Mouse (Mus musculus) subcutaneous adipose tissue, adult 2 months (tissue): ENCODE data around the gene Enpp1. TPM values are rescaled to one million over a fixed set of nuclear protein-coding genes. Genes with fewer than 3 reads are reported as not detected.

Experiments
- polyA plus RNA-seq: library from polyadenylated mRNA; depleted of rRNA; stranded (reverse); fragments of >200 nt; gene quantifications from 2 replicates; pipeline ENCODE4 v1.2.3, GENCODE M21; 2012; ENCODE audit warnings: low replicate concordance; rRNA removed

Enpp1 gene
- 0.97 and 4.8 TPM in 2 replicates for polyA plus RNA-seq

DNA sequence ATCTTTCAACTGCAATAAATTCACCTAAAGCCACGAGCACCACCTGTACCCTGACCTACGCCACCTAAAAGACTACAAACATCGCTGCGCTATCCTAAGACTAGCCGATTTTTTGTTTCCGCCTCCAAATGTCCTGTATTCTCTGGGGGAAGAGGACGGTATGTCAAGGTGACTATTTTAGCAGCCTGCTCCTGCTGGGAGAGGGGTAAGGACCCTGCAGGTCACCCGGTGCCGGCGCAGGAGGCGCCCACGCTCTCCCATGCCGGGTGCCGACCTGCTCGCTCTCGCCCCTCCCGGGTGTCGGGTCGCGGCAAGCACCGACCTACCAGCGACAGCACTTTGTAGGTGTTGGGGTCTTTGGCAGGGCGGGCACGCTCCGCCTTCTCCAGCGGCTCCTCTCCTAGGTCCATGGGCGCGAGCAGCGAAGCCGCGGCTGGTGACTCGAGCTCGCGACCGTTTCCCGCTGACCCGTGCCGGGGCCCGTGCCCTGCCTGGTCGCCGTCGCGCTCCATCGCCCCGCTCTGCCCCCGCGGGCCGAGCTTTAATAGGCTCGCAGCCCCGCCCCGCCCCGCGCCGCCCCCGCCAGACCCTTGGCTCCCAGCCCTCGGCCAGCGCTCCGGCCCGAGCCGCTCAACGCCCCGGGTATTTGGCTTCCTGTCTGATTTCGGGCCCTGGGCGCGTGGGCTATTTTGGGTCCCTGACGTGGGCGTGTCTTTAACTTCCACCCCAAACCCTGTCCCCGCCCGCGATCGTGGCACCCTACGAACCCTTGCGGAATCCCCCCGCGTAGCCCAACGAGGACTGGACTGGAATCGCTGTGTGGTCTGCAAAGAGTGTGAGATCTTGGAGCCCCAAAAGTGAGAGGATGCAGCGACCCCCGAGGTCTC, at the start of gene Enpp1:
Enpp1 (minus strand) TSS at position 680 of the 887 bp plus-strand sequence.

DNA sequence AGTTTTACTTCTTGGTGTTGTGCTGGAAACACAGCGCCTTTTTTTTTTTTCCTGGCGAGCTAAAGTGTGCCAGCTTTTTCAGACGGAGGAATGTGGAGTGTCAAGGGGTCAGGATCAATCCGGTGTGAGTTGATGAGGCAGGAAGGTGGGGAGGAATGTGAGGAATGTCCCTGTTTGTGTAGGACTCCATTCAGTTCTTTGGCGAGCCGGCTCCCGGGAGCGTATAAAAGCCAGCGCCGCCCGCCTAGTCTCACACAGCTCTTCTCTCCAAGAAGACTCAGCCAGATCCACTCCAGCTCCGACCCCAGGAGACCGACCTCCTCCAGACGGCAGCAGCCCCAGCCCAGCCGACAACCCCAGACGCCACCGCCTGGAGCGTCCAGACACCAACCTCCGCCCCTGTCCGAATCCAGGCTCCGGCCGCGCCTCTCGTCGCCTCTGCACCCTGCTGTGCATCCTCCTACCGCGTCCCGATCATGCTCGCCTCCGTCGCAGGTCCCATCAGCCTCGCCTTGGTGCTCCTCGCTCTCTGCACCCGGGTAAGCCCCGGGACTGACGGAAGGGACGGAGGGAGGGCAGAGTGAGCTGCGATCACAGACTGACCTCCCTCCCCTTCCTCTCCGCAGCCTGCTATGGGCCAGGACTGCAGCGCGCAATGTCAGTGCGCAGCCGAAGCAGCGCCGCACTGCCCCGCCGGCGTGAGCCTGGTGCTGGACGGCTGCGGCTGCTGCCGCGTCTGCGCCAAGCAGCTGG, 116.5 kb downstream of the Enpp1 start, which contains the start of gene Ccn2:
Ccn2 (plus strand) TSS at position 193 of the 753 bp plus-strand sequence.

Other genes starting within 250 kb of the Enpp1 start
- 33.1 and 35.9 TPM in 2 replicates for gene Ccn2, start 116.7 kb downstream of the Enpp1 start, polyA plus RNA-seq
- 4.7 and 39.4 TPM in 2 replicates for gene Enpp3, start 130.7 kb upstream of the Enpp1 start, polyA plus RNA-seq
- gene Med23, start 157.8 kb upstream of the Enpp1 start, polyA plus RNA-seq, result 14.5 and 30.5 TPM in 2 replicates
- 0.46 and 0.49 TPM in 2 replicates for gene Arg1, start 215.3 kb upstream of the Enpp1 start, polyA plus RNA-seq